Mouse (Mus musculus): Measurements from ENCODE around the gene Armh3.

Armh3 gene

GRCm38 (mm10) chr19:45916026-45916425 lies 82.3 kb downstream of the Armh3 start:
- intact Hi-C loops (cut with DNase I), result no loop called here

GRCm38 (mm10) chr19:45913036-45913435 lies 85.3 kb downstream of the Armh3 start:
- intact Hi-C loops (cut with DNase I), result no loop called here

DNA sequence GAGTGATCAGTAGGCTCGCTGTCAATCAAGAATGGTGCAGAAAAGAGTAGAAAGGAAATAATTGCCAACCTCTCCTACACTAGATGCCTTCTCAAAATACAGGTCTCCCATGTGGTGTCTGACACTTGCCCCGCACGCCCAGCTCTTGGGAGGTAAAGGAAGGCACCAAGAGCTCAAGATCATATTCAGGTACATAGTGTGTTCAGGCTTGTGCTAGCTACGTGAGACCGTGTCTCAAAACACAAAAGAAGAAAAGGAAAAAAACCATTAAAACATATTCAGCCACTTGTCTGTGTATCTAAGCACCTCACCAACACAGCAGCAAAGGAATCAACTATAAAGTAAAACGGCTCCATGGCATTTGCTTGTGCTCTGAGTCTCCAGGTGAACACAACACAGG lies 85.9 kb downstream of the Armh3 start:
- intact Hi-C loops (cut with DNase I), result no loop called here

- intact Hi-C loops (cut with DNase I), result no loop called here
Observed at GRCm38 (mm10) chr19:45911236-45912025, 86.9 kb downstream of the Armh3 start.

DNA sequence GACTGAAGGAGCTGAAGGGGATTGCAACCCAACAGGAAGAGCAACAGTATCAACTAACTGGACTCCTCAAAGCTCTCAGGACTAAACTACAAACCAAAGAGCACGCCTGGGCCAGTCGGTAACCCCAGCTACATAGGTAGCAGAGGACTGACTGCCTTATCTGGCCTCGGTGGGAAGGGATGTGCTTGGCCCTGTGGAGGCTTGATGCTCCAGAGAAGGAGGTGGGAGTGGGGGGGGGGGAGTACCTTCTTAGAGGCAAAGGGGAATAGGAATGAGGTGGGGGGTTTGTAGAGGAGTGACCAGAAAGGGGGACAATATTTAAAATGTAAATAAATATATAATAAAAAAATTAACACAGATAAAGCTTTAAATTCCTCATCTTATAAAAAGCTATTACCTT lies 90.0 kb downstream of the Armh3 start:
- intact Hi-C loops (cut with DNase I), result loop anchor here (5.0 kb wide), 1 partner anchor 44 kb away; no protein-coding TSS in a partner anchor

DNA sequence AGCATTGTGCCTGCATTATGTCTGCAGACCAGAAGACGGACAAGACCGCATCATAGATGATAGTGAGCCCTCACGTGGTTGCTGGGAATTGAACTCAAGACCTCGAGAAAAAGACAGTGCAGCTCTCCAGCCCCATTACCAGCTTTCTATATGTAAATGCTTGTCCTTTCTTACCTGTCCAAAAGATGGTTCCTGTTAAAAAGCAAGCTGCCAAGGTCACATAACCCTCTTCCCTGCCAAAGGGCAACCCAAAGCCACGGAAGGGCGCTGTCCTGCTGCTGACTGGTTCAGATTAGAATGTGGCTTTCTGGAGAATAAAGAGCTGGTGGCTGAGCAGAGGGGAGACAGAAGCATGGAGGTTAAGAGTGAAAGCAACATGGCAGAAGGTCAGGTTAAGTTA lies 90.9 kb downstream of the Armh3 start:
- intact Hi-C loops (cut with DNase I), result loop anchor here (5.0 kb wide), 1 partner anchor 45 kb away; no protein-coding TSS in a partner anchor

DNA sequence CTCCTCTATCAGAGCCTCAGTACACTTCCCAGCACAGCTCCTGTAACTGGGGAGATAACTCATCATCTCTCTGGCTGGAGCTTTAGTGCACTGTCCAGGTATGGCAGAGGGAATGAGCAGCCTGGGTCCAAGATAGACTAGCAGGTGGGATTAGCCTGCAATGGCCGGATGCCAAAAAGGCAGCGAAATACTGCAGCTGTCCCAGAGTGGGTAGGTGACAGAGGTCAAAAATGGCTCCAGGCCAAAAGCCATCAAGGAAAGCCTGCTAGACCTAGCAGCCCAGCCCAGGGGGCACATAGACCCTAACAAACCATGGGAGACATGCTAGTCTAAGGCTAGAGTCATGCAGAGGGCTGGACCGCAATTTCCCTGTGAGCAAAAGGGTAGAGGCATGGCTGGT lies 94.4 kb downstream of the Armh3 start:
- intact Hi-C loops (cut with DNase I), result no loop called here

DNA sequence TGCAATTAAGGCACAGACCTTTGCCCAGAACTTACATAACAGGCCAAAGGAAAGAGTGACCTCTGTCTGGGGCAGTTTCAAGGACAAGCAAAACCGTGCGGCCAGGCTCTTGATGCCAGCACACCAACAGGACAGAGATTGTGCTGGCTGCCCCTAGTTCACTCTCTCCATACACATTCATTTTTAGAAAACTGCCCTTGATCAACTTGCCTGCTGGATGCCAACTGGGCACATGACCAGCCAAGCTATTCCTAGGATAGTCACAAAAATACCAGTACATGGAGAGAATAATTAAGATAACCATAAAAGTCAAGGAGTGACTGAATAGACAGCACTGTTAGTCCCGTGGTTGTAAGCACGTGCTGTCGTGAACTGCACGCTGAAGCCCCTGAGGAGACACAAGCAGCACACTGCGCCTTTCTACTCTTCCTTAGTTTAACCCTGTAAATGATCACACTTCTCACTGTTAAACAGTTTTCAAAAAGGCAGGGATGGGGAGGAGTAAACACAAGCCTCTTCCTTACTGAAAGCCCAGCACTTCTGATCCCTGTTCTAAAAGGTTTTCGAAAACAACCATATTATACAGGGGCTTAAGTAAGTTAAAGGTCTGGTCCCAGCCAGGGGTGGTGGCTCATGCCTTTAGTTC lies 95.8 kb downstream of the Armh3 start:
- intact Hi-C loops (cut with DNase I), result no loop called here

DNA sequence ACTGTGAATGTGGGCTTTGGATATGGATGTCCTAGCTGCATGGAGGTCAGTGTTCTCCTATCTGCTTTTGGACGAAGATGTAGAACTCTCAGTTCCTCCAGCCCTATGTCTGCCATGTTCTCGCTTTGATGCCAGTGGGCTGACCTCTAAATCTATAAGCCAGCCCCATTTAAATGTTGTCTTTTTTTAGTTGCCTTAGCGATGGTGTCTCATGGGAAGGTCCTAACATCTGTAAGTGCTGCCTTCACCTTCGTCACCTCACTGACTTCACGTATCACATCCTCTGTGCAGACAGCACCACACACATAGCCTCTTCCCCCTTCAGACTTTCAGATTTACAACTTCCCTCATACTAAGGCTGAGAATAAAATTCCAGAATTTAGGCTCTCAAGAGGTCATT lies 97.5 kb downstream of the Armh3 start:
- intact Hi-C loops (cut with DNase I), result no loop called here

GRCm38 (mm10) chr19:45895726-45896125 lies 102.6 kb downstream of the Armh3 start:
- intact Hi-C loops (cut with DNase I), result no loop called here

GRCm38 (mm10) chr19:45882056-45882455 lies 116.2 kb downstream of the Armh3 start:
- intact Hi-C loops (cut with DNase I), result no loop called here

GRCm38 (mm10) chr19:45873320-45873719 lies 125.0 kb downstream of the Armh3 start:
- intact Hi-C loops (cut with DNase I), result no loop called here

DNA sequence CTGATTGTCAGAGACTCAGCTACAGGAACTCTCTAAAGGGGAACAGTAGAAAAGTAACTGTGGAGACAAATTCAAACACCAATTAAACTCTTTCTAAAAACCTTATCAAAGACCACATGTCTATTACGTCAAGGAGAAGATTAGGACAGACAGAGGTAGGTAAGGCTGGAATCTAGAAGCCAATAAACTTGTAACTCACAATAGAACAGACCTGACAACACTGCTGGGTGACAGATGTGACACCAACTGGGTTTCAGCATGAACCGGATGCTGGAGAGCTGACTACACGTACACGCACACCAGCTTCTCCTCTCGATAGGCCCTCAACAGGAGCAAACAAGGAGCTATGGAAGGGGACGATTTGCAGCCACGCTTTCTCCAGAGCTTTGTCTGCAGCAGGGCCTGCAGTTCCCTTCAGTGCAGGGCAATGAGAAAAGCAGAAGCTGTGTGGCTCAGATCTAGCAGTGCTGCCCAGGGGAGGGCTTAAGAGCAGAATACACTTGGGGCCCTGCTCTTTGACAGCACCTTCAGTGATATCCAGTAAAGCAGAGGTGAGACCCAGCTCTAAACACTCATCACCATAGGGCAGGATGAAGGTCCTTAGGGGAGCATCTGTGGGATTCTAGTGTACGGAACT lies 142.9 kb downstream of the Armh3 start:
- intact Hi-C loops (cut with DNase I), result no loop called here

DNA sequence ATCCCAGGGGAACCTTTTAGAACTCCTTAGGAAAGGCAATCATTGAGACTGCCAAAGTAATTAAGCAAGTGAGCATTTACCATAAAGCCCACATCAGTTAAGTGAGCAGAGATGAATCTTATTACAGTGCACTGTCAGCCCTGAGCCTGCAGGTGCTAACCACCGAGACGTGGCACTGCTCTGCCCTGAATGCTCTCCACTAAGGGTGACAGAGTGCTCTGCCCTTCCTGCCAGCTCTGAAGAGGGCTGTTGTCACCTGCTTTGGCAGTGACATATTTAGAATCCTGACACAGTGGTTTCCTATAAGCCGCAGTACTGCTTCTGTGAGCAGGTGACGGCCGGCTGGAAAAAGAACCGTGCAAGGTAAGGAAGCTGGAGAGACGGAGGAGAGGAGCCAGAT lies 143.8 kb downstream of the Armh3 start:
- intact Hi-C loops (cut with DNase I), result no loop called here

DNA sequence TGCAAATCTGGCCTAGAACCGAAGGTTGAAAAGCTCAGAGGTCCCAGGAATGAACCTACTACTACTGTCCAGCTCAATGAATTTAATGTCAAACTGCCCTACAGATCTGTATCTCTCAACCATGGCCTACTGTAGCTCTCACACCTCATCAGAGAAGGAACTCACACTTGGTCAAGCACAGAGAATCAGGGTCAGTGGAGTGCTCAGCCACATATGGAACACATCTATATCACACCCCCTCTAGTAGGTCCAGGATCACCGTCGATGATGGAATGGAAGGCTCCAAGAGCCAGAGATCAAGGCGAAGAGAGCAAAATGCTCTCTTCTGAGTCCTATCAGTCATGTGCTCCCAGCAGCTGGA lies 150.6 kb downstream of the Armh3 start:
- intact Hi-C loops (cut with DNase I), result loop anchor here (5.0 kb wide), 1 partner anchor 35 kb away; no protein-coding TSS in a partner anchor

GRCm38 (mm10) chr19:45847016-45847732 lies 151.1 kb downstream of the Armh3 start:
- intact Hi-C loops (cut with DNase I), result loop anchor here (5.0 kb wide), 1 partner anchor 35 kb away; no protein-coding TSS in a partner anchor

DNA sequence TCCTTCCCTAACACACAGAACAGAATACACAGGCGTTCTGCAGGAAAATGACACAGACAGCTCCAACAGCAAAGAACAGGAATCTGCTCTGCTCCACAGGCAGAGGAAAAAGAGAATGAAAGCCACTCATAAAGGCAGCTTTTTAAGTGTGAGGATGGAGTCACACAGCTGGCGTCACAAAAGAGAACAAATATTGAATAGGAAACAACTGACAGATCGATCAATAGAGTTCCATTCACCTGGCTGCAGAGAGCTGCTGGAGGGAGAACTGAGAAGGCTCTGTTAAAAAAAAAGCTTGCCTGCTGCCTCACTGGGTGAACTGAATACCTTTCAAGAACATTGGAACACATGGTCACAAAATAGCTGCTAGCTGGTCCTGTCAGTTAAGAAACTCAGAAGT lies 154.1 kb downstream of the Armh3 start:
- intact Hi-C loops (cut with DNase I), result no loop called here

DNA sequence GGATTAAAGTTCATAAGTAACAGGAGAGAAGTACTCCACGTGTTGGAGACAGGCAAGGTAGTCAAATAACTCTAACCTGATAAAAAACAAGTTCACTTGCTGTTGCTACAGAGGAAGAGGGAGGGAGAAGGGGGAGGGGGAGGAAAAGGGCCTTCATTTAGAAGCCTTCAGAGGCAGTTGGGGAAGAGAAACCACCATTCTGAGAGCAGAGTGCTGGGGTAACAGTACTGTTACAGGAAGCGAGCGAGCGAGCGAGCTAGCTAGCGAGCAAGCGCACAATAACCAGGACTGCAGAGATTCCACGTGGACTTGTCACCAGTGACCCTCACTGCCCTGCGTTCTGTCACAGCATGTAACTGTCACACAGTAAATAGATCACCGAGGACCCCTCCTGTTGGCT lies 154.9 kb downstream of the Armh3 start:
- intact Hi-C loops (cut with DNase I), result no loop called here

GRCm38 (mm10) chr19:45837050-45837994 lies 161.0 kb downstream of the Armh3 start:
- intact Hi-C loops (cut with DNase I), result no loop called here

DNA sequence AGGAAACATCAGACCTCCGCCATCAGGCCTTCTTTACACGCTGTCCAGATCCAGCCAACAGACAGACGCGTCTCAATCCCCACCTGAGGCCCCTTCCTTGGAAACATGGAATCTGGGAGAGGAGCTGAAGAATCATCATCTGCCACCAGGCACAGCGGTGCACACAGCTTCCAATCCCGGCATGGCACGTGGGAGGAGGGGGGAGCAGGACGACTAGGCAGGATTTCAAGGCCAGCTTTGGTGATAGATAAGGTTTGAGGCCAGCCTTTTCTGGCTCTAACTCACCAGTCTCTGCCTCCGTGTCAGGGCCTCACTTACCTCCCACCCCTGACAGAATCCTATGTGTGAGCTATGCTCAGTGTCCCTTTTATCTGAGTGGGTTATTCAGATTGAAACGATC lies 162.8 kb downstream of the Armh3 start:
- intact Hi-C loops (cut with DNase I), result no loop called here

DNA sequence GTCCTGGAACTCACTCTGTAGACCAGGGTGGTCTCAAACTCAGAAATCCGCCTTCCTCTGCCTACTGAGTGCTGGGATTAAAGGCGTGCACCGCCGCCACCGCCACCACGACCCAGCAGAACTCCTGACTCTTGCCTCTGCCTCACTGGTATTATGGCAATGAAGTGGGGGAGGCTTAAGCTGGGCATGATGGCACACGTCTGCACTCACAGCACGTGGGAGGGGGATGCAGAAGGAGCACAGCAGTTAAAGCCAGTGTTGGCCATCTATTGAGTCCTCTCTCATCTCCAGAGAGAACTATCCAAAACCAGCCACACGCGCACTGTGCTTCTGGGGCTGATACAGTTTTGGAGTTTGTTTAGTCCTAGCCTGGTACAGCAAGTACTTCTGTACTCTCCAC lies 164.6 kb downstream of the Armh3 start:
- intact Hi-C loops (cut with DNase I), result no loop called here
